Mouse (Mus musculus): Measurements from ENCODE around the gene Mecom.

DNA sequence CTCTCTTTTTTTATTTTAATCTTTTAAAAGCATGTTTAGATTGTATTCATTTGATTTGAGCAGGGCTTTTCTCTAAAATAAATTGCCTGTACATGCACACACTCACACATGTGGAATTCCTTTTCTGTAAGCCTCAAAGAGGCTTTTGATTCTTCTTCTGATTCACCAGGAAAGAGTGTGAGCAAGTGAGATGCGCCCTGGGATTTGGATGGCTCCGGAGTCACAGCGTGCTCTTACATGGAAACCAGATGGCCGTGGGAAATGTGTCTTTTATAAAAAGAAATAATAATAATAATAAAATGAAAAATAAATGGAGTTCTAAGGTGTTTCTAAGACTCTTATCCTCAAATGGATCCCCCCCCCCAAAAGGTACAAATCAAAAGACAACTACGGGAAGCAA, 349.6 kb downstream of the Mecom start:
- no peak for TF ChIP-seq CTCF (IDR thresholded peaks at IDR 0.05; ENCODE audit: extremely low read depth, insufficient read depth, insufficient read length, insufficient replicate concordance)
- no peak for TF ChIP-seq POLR2A (IDR thresholded peaks at IDR 0.05; ENCODE audit: low read depth, low read length)
